Mouse (Mus musculus) small intestine, adult 2 months (tissue): ENCODE measurements around the gene Pidd1.

ENCODE experiments used
- CTCF ChIP-seq: fragments of 200-500 bp; IDR thresholded peaks from 2 replicates; pipeline ENCODE4 v1.5.1; 2012; ENCODE audit warnings: low read depth, mild to moderate bottlenecking, control low read depth, inconsistent platforms, low read length, moderate library complexity, mixed read lengths; ENCODE audit not compliant: insufficient replicate concordance, insufficient read length; ENCODE audit errors: extremely low read depth
- POLR2A ChIP-seq: fragments of 200-500 bp; IDR thresholded peaks from 2 replicates; pipeline ENCODE4 v1.6.1; 2012; ENCODE audit warnings: low read depth, mild to moderate bottlenecking, control low read depth, inconsistent platforms, low read length, moderate library complexity

DNA sequence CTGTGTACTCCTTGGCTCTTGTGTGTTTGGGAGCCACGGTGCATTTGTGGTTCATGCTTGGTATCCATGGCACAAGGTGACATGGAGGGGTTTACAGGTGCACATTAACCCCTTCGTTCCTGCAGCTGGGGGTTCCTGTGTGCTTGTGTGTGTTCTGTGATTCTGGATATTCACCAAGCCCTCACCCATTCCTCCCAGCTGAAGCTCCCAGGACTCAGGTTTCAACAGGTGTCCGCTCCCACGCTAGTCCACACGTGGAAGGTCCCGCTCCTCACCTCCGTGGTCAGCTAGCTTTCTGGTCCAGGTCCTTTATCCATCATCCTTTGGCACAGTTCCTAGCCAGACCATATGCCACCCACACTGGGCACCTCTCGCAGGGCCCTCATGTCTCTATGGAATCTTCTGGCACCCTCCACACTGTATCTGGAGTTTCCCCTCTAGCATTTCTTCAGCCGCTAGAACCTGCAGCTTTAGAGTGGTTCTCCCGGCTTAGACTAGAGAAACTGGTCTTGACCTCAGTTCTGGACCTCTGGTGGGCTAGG, 22.9 kb upstream of the Pidd1 start:
- no peak for TF ChIP-seq CTCF
- TF ChIP-seq POLR2A, result no peak
